Mouse (Mus musculus) lung, postnatal 0 days (tissue): ENCODE results near the gene Actrt3. TPM values are rescaled to one million over a fixed set of nuclear protein-coding genes. Genes with fewer than 3 reads are reported as not detected.
A peak's percentile ranks its signal among the peaks of the same experiment; 100 is the strongest.
"Not testable (repeated sequence)": the region's sequence is repeated elsewhere in the genome, so short reads cannot be mapped to it uniquely, and the experiment has no call there.

Experiments
- ATAC-seq: fragments of 200-750 bp; cut with Nextera tagmentation; 2 replicates; pipeline ENCODE4 v1.8.0; 2017; ENCODE audit warnings: moderate library complexity
- DNase-seq: peaks from one replicate; pipeline ENCODE4 v3.0.0-alpha.2; 2016; ENCODE audit warnings: low spot score
- H3K27ac ChIP-seq: fragments of 300-500 bp; sonication (generic); 2 replicates; pipeline ENCODE4 v1.5.1; 2014; ENCODE audit warnings: antibody characterized with exemption, mild to moderate bottlenecking, low read length, mixed read lengths
- H3K27me3 ChIP-seq: fragments of 300-500 bp; sonication (generic); replicated peaks from 2 replicates; pipeline ENCODE4 v1.6.1; 2014; ENCODE audit warnings: low read length, mixed read lengths; ENCODE audit not compliant: insufficient read depth
- H3K36me3 ChIP-seq: fragments of 300-500 bp; sonication (generic); 2 replicates; pipeline ENCODE4 v1.6.1; 2014; ENCODE audit warnings: low read length, mixed read lengths; ENCODE audit not compliant: insufficient read depth
- H3K4me1 ChIP-seq: fragments of 300-500 bp; sonication (generic); 2 replicates; pipeline ENCODE4 v1.6.1; 2014; ENCODE audit warnings: antibody characterized with exemption, low read depth, low read length, mixed read lengths; ENCODE audit not compliant: insufficient read depth
- H3K4me2 ChIP-seq: fragments of 300-500 bp; sonication (generic); replicated peaks from 2 replicates; pipeline ENCODE4 v1.6.1; 2014; ENCODE audit warnings: low read depth, mild to moderate bottlenecking, low read length, moderate library complexity, mixed read lengths
- H3K4me3 ChIP-seq: fragments of 300-500 bp; sonication (generic); 2 replicates; pipeline ENCODE4 v1.5.1; 2014; ENCODE audit warnings: low read depth, low read length
- H3K9ac ChIP-seq: fragments of 300-500 bp; sonication (generic); replicated peaks from 2 replicates; pipeline ENCODE4 v1.6.1; 2014; ENCODE audit warnings: low read depth, mild to moderate bottlenecking
- H3K9me3 ChIP-seq: fragments of 300-500 bp; sonication (generic); 2 replicates; pipeline ENCODE4 v1.6.1; 2016; ENCODE audit warnings: low read length, mixed read lengths
- CTCF ChIP-seq: IDR thresholded peaks from 2 replicates; pipeline ENCODE4 v1.5.1; 2016; ENCODE audit warnings: antibody characterized with exemption, mild to moderate bottlenecking
- EP300 ChIP-seq: IDR thresholded peaks from 2 replicates; pipeline ENCODE4 v1.6.1; 2016; ENCODE audit warnings: antibody characterized with exemption, mild to moderate bottlenecking, control low read depth
- WGBS: fragments of 180-500 bp; shearing (Covaris S2); extraction: QIAGEN DNeasy Blood & Tissue Kit; methylation state at CpG from one replicate; pipeline ENCODE4 v1.1.7; 2014; 5-methylcytosine and 5-hydroxymethylcytosine counted together
- polyA plus RNA-seq: library from polyadenylated mRNA; unstranded; fragments of >200 nt; fragmentation: Nextera tagmentation; extraction: Ambion mirVana; gene quantifications from 2 replicates; pipeline ENCODE4 v1.2.1, GENCODE M21; 2015

Actrt3 gene
- polyA plus RNA-seq, 1 experiment from 2014 or later, result not detected

DNA sequence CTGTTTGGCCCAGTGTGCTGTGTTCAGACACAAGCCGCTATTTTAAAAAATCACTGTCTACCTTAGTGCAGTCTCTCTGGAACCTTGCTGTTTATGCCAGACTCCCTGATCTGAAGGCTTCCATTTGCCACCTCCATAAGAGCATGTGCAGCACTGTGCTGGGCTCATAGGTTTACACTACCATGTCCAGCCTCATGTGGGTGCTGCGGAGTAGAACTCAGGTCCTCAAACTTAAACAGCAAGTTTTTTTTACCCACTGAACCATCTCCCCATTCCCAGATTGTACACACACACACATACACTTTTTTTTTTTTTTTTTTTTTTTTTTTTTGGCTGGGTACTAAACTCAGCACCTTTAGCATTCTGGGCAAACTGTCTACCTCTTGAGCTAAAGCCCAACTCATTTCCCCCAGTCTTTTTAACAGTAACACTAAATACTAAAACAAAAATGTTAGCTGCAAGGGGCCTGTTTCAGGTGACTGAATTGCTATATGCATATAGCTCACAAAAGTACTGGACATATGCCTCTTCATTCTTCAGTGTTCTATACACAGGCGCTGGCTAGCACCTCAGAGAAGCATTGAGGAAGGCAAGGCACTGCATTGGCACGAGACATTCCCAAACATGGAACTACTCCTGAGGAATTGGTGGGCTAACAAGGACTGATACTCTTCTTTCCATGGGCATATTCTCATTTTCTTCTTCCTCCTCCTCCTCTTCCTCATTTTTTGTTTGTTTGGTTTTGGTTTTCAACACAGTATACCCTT, 5.8 kb downstream of the Actrt3 start:
- TF ChIP-seq EP300 (no peak), CTCF (peak; percentile 48)
- DNase-seq (peak; percentile 49), ATAC-seq (0 out of 2 replicates have a peak, but pooled peaks have one; percentile 32)
- WGBS, result 77% methylated on average over 4 of the region's 4 CpGs
- no peak overlapping the region for H3K4me3 ChIP-seq
- no peak overlapping the region for H3K27ac ChIP-seq
- no peaks in the 10 kb centered on the region for H3K4me1 ChIP-seq
- H3K36me3 ChIP-seq, result no peaks in the 10 kb centered on the region
- H3K9ac ChIP-seq, result no peak overlapping the region
- no peak overlapping the region for H3K4me2 ChIP-seq
- H3K27me3 ChIP-seq, result no peaks in the 10 kb centered on the region
- no peaks in the 10 kb centered on the region for H3K9me3 ChIP-seq

GRCm38 (mm10) chr3:30592418-30592853, 7.3 kb downstream of the Actrt3 start:
- Histone ChIP-seq H3K4me2 (no peak overlapping the region), H3K36me3 (no peaks in the 10 kb centered on the region), H3K27ac (no peak overlapping the region), H3K4me3 (no peak overlapping the region), H3K9me3 (no peaks in the 10 kb centered on the region), H3K9ac (no peak overlapping the region), H3K27me3 (no peaks in the 10 kb centered on the region), H3K4me1 (no peaks in the 10 kb centered on the region)
- TF ChIP-seq EP300, result no peak
- TF ChIP-seq CTCF, result peak; percentile 84
- 0% methylated on average over 2 of the region's 2 CpGs for WGBS
- DNase-seq (peak; percentile 94), ATAC-seq (peak; percentile 63)

GRCm38 (mm10) chr3:30588865-30589264, 10.9 kb downstream of the Actrt3 start:
- Histone ChIP-seq H3K9me3 (no peaks in the 10 kb centered on the region), H3K4me3 (no peak overlapping the region), H3K9ac (no peak overlapping the region), H3K36me3 (no peaks in the 10 kb centered on the region), H3K27me3 (no peaks in the 10 kb centered on the region), H3K4me1 (no peaks in the 10 kb centered on the region), H3K27ac (no peak overlapping the region), H3K4me2 (no peak overlapping the region)
- no peak for ATAC-seq
- TF ChIP-seq CTCF (no peak), EP300 (no peak)
- WGBS, result 68% methylated on average over 6 of the region's 6 CpGs
- DNase-seq, result no peak

DNA sequence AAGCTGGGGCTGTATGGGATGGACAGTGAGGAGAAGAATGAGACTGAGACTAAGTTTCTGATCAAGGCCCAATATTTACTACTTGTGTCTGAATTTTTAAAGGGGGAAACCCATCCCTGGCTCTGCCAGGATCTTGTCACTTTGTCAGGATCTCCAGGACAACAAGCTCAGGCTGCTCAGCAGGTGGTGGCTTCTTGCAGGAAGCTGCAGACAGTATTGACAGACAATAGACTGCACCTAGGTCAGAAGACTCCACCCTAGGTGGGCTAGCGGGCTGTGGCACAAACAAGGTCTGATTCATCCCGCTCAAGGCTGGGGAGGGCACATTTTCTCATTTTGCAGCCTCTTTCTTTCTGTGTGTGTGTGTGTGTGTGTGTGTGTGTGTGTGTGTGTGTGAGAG, 26.2 kb downstream of the Actrt3 start:
- no peak overlapping the region for H3K4me2 ChIP-seq
- H3K9me3 ChIP-seq, result no peaks in the 10 kb centered on the region
- no peak for DNase-seq
- H3K27me3 ChIP-seq, result no peaks in the 10 kb centered on the region
- TF ChIP-seq CTCF, result no peak
- no peak for TF ChIP-seq EP300
- whole genome bisulfite sequencing, result 15% methylated on average over 2 of the region's 2 CpGs
- no peak overlapping the region for H3K27ac ChIP-seq
- no peak for ATAC-seq
- no peaks in the 10 kb centered on the region for H3K36me3 ChIP-seq
- H3K9ac ChIP-seq, result no peak overlapping the region
- H3K4me1 ChIP-seq, result no peaks in the 10 kb centered on the region
- no peak overlapping the region for H3K4me3 ChIP-seq

- H3K36me3 ChIP-seq, H3K4me1 ChIP-seq, H3K4me3 ChIP-seq, H3K9ac ChIP-seq, H3K27ac ChIP-seq, DNase-seq, H3K4me2 ChIP-seq, H3K9me3 ChIP-seq, H3K27me3 ChIP-seq, ATAC-seq: not testable (repeated sequence)
- no CpG with 5 or more reads among the region's 2 CpGs for WGBS
Measured at GRCm38 (mm10) chr3:30566333-30566732, 33.4 kb downstream of the Actrt3 start.

- Histone ChIP-seq H3K4me2 (no peak overlapping the region), H3K9me3 (no peaks in the 10 kb centered on the region), H3K36me3 (no peaks in the 10 kb centered on the region), H3K4me1 (no peaks in the 10 kb centered on the region), H3K27ac (no peak overlapping the region), H3K4me3 (no peak overlapping the region), H3K9ac (no peak overlapping the region), H3K27me3 (no peaks in the 10 kb centered on the region)
- WGBS, result 42% methylated on average over 6 of the region's 6 CpGs
- DNase-seq (peak; percentile 53), ATAC-seq (no peak)
- TF ChIP-seq EP300 (no peak), CTCF (peak; percentile 63)
Measured at GRCm38 (mm10) chr3:30560677-30561314, 38.9 kb downstream of the Actrt3 start.
